Mouse (Mus musculus): Measurements from ENCODE around the gene Gsk3a. TPM values are rescaled to one million over a fixed set of nuclear protein-coding genes. Genes with fewer than 3 reads are reported as not detected.

Gsk3a gene
- total RNA-seq, 2 experiments from 2014 or later: 184 to 190 TPM

- DNase-seq (ENCODE audit: low spot score in 2 of 2): peak in 1 of 2 experiments; percentile 69
These were observed 9.9 kb downstream of the Gsk3a start for GRCm38 (mm10) chr7:25227523-25228300.

GRCm38 (mm10) chr7:25222275-25222967 is 15.2 kb downstream of the Gsk3a start:
- DNase-seq (ENCODE audit: low spot score in 2 of 2): no peak

GRCm38 (mm10) chr7:25221102-25221883 is 16.4 kb downstream of the Gsk3a start, which contains the start of gene Zfp526:
Gene Zfp526, plus strand, starts transcription at chr7:25221425.
- DNase-seq (ENCODE audit: low spot score in 2 of 2): peak; percentile 97 to 99

GRCm38 (mm10) chr7:25220457-25221101 is 17.1 kb downstream of the Gsk3a start, which contains the start of gene Dedd2:
Gene Dedd2, minus strand, starts transcription at chr7:25220615.
- no peak for DNase-seq (ENCODE audit: low spot score in 2 of 2)

GRCm38 (mm10) chr7:25219756-25220456 is 17.7 kb downstream of the Gsk3a start:
- peak; percentile 90 to 97 for DNase-seq (ENCODE audit: low spot score in 2 of 2)

- DNase-seq (ENCODE audit: low spot score in 2 of 2): no peak
These were observed 18.3 kb downstream of the Gsk3a start for GRCm38 (mm10) chr7:25219416-25219750.

GRCm38 (mm10) chr7:25218705-25219415 is 18.8 kb downstream of the Gsk3a start:
- DNase-seq (ENCODE audit: low spot score in 2 of 2): peak; percentile 51 to 55

- no peak for DNase-seq (ENCODE audit: low spot score in 2 of 2)
These were observed 19.8 kb downstream of the Gsk3a start for GRCm38 (mm10) chr7:25217653-25218395.

- no peak for DNase-seq (ENCODE audit: low spot score in 2 of 2)
These were observed 23.5 kb downstream of the Gsk3a start for GRCm38 (mm10) chr7:25214172-25214571.

- DNase-seq (ENCODE audit: low spot score in 2 of 2): no peak
These were observed 24.6 kb downstream of the Gsk3a start for GRCm38 (mm10) chr7:25213099-25213498.

GRCm38 (mm10) chr7:25210482-25210881 is 27.2 kb downstream of the Gsk3a start:
- DNase-seq (ENCODE audit: low spot score in 2 of 2): no peak

- no peak for DNase-seq (ENCODE audit: low spot score in 2 of 2)
These were observed 28.5 kb downstream of the Gsk3a start for GRCm38 (mm10) chr7:25209161-25209622.

GRCm38 (mm10) chr7:25206094-25206830 is 31.4 kb downstream of the Gsk3a start:
- no peak for DNase-seq (ENCODE audit: low spot score in 2 of 2)

GRCm38 (mm10) chr7:25205355-25206093 is 32.1 kb downstream of the Gsk3a start:
- DNase-seq (ENCODE audit: low spot score in 2 of 2): no peak

GRCm38 (mm10) chr7:25203624-25204023 is 34.0 kb downstream of the Gsk3a start:
- DNase-seq (ENCODE audit: low spot score in 2 of 2): no peak

- no peak for DNase-seq (ENCODE audit: low spot score in 2 of 2)
These were observed 40.1 kb downstream of the Gsk3a start for GRCm38 (mm10) chr7:25197384-25198018.

GRCm38 (mm10) chr7:25196107-25196506 is 41.5 kb downstream of the Gsk3a start:
- no peak for DNase-seq (ENCODE audit: low spot score in 2 of 2)

Measured in layer of hippocampus, postnatal 14 days (tissue).